Mouse (Mus musculus): Measurements from ENCODE around the gene Arhgef18.

Gene Arhgef18

GRCm38 (mm10) chr8:3463248-3463647 lies 70.4 kb downstream of the Arhgef18 start:
- DNase-seq (ENCODE audit: low spot score), result no peak

GRCm38 (mm10) chr8:3464309-3464708 lies 71.5 kb downstream of the Arhgef18 start:
- DNase-seq (ENCODE audit: low spot score), result peak; percentile 49

- peak; percentile 100 for DNase-seq (ENCODE audit: low spot score)
These were observed 74.4 kb downstream of the Arhgef18 start, which contains the start of gene Pex11g for GRCm38 (mm10) chr8:3467006-3467885. TSS of gene Pex11g (minus strand) at chr8:3467680.

- DNase-seq (ENCODE audit: low spot score), result no peak
These were observed 75.2 kb downstream of the Arhgef18 start for GRCm38 (mm10) chr8:3467886-3468545.

GRCm38 (mm10) chr8:3468838-3469237 lies 76.0 kb downstream of the Arhgef18 start:
- no peak for DNase-seq (ENCODE audit: low spot score)

GRCm38 (mm10) chr8:3470562-3470961 lies 77.8 kb downstream of the Arhgef18 start, which contains the start of gene Tex45:
TSS of gene Tex45 (plus strand) at chr8:3470862.
- DNase-seq (ENCODE audit: low spot score), result no peak

GRCm38 (mm10) chr8:3475715-3476429 lies 83.1 kb downstream of the Arhgef18 start:
- no peak for DNase-seq (ENCODE audit: low spot score)

GRCm38 (mm10) chr8:3480221-3480785 lies 87.5 kb downstream of the Arhgef18 start:
- no peak for DNase-seq (ENCODE audit: low spot score)

GRCm38 (mm10) chr8:3481605-3482004 lies 88.8 kb downstream of the Arhgef18 start:
- DNase-seq (ENCODE audit: low spot score), result no peak

GRCm38 (mm10) chr8:3482240-3482740 lies 89.5 kb downstream of the Arhgef18 start:
- DNase-seq (ENCODE audit: low spot score), result no peak

GRCm38 (mm10) chr8:3483546-3483945 lies 90.7 kb downstream of the Arhgef18 start:
- DNase-seq (ENCODE audit: low spot score), result no peak

GRCm38 (mm10) chr8:3485192-3485591 lies 92.4 kb downstream of the Arhgef18 start:
- no peak for DNase-seq (ENCODE audit: low spot score)

GRCm38 (mm10) chr8:3492901-3493844 lies 100.4 kb downstream of the Arhgef18 start, which contains the start of gene Zfp358:
TSS of gene Zfp358 (plus strand) at chr8:3493138.
- DNase-seq (ENCODE audit: low spot score), result peak; percentile 75

GRCm38 (mm10) chr8:3493845-3494208 lies 101.0 kb downstream of the Arhgef18 start:
- DNase-seq (ENCODE audit: low spot score), result no peak

GRCm38 (mm10) chr8:3495578-3496427 lies 103.0 kb downstream of the Arhgef18 start:
- no peak for DNase-seq (ENCODE audit: low spot score)

GRCm38 (mm10) chr8:3496428-3496748 lies 103.6 kb downstream of the Arhgef18 start:
- no peak for DNase-seq (ENCODE audit: low spot score)

- no peak for DNase-seq (ENCODE audit: low spot score)
These were observed 105.8 kb downstream of the Arhgef18 start for GRCm38 (mm10) chr8:3498583-3498982.

GRCm38 (mm10) chr8:3499751-3500150 lies 106.9 kb downstream of the Arhgef18 start:
- no peak for DNase-seq (ENCODE audit: low spot score)

- peak; percentile 98 for DNase-seq (ENCODE audit: low spot score)
These were observed 107.7 kb downstream of the Arhgef18 start, which contains the start of gene Mcoln1 for GRCm38 (mm10) chr8:3500235-3501090. TSS of gene Mcoln1 (plus strand) at chr8:3500457.
